In the genomic region with DNA sequence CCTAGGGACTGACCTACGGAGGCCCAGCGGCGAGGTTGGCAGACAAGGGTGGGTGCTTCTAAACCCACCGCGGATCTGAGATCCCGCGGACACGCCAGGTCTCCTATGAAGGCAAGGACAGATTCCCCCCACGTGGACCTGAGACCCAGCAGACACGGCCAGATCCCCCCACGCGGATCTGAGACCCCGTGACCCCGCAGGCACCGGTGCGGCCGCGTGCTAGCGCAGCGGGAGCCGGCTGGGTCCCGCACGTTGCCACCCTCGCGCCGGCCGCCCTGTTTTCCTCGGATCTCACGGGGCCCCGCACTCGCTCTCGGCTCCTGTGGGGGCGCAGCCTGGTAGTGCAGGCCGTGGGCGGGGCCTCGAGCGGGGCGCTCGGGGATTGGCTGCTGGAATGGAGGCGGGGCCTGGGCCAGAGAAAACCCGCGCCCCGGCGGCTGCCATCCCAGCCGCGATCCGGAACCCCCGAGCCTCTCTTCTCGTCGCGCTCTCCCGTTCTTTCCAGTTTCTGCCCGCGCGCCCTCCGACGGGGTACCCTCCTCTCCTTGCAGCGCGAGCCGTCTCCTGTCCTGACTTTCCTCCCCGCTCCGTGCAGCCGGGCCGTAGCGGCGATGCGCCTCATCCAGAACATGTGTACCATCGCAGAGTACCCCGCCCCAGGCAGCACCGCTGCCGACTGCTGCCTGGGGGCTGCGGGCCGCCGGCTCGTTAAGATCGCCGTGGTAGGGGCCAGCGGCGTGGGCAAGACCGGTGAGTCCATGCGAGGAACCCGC, we compare ENCODE assay signal across 8 mouse cellular contexts. TPM values are rescaled to one million over a fixed set of nuclear protein-coding genes. Genes with fewer than 3 reads are reported as not detected.
DNase-seq lines count a peak whose midpoint lies in the region; ATAC-seq lines count a peak whose summit lies in the region.

TSS of gene Rasl11b (plus strand) at position 446 of the 773 bp plus-strand sequence.

- peak; percentile 97 for ATAC-seq in inflammation-experienced regulatory T-cells, adult 6 months
- peak; percentile 95 for ATAC-seq in megakaryocyte progenitor cell, adult 5-6 weeks (replicated peaks; ENCODE audit: poor library complexity)

- DNase-seq in adrenal gland, adult 18-20 months (ENCODE audit: low spot score in 2 of 2) = peak; percentile 93 to 94
- DNase-seq in embryo, embryonic 10 days (ENCODE audit: low spot score) = peak; percentile 92
- DNase-seq in gastrocnemius, postnatal 14 days = peak; percentile 94
- peak; percentile 76 to 92 for DNase-seq in left cerebral cortex, adult 9 months (ENCODE audit: low spot score in 2 of 2)
- peak; percentile 95 for DNase-seq in right cerebral cortex, postnatal 25 days
- peak; percentile 95 to 96 for DNase-seq in urinary bladder, postnatal 4 days (ENCODE audit: low spot score in 2 of 2)

- intact Hi-C loops in gastrocnemius, postnatal 14 days (cut with DNase I; ENCODE audit: low total_unique reads) = loop anchor here (5.0 kb wide), 1 partner anchor 82 kb away; no protein-coding TSS in a partner anchor

RNA-seq across cellular contexts. Expression of gene Rasl11b, which starts in this region (rescaled TPM):
- total RNA-seq in adrenal gland, adult 18-20 months (2021) = 10 to 100 TPM; 20.2 to 23.0 TPM
- 1 to 10 TPM; 4.1 to 5.3 TPM for total RNA-seq in gastrocnemius, postnatal 14 days (2021)
- polyA plus RNA-seq in inflammation-experienced regulatory T-cells, adult 6 months (2017; shearing (Covaris generic)) = 1 to 10 TPM in 2 of 3 experiments, under 1 TPM in 1; 0.53 to 2.9 (median 1.2) TPM
- 0.12 and 0.68 TPM in 2 replicates for total RNA-seq in megakaryocyte progenitor cell, adult 5-6 weeks (2015)
- total RNA-seq in megakaryocyte progenitor cell, adult 5-6 weeks (2017) = 0.47 and 0.54 TPM in 2 replicates

Comparison
In these comparisons a context has a peak if more than half of its experiments do, and no peak if none do; other contexts are left out.
1. Peak in every context shown above with its lines: DNase-seq and ATAC-seq.
2. Peak in ATAC-seq in megakaryocyte progenitor cell, adult 5-6 weeks; RNA of the gene not detected or under 1 TPM.